In the genomic region with DNA sequence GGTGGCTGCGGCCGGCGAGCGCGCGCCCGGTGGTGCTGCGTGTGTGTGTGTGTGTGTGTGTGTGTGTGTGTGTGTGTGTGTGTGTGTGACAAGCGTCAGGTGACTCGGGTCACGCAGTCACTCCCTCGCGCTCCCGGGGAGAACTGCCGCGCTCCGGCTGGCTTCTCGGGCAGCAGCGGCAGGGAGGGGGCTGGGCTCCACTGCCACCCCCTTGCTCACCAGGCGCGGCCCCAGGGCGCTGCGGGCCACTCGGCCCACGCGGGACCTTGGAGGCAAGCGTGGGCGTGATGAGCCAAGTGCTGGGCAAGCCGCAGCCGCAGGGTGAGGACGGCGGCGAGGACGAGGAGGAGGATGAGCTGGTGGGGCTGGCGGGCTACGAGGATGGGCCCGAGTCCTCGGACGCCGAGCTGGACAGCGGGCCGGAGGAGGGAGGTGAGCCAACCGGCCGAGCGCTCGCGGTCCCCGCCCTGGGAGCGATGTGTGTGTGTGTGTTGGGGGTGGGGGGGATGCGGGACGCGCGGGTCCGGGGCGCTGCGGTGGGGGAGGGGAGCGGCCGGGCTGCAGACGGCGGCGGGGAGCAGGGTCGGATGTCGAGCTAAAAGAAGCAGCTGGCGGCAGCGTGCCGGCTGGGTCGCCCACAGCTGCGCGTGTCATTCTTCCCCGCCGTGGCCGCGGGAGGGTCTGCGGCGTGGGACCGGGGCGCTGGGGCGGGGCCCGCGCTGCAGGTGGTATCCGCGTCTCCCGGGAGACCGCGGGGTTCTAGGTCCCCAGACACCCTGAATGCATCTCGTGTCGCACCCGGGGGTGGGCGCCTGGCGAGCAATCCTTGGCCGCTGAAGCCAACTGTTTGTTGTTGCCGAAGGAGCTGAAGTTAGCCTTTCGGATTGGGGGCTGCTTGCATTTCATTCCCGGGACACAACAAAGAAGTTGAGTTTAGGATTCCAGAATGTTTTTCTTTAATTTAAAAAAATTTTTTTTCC, we compare ENCODE assay signal across 8 mouse cellular contexts. TPM values are rescaled to one million over a fixed set of nuclear protein-coding genes. Genes with fewer than 3 reads are reported as not detected.
A peak's percentile ranks its signal among the peaks of the same experiment; 100 is the strongest.
DNase-seq lines count a peak whose midpoint lies in the region; ATAC-seq and TF ChIP-seq lines count a peak whose summit lies in the region.

No protein-coding gene starts in this region.

- intact Hi-C loops in gastrocnemius, postnatal 14 days (cut with DNase I; ENCODE audit: low total_unique reads): no loop called here
- intact Hi-C loops in left cerebral cortex, postnatal 14 days (cut with DNase I): no loop called here

- peak; percentile 71 to 89 for DNase-seq in adrenal gland, adult (ENCODE audit: inconsistent age in 2 of 2, low spot score in 1 of 2)
- DNase-seq in gastrocnemius, postnatal 14 days: peak; percentile 73
- DNase-seq in left cerebral cortex, postnatal 14 days (ENCODE audit: low spot score in 2 of 2): peak; percentile 62 to 82
- DNase-seq in right cerebral cortex, postnatal 14 days: peak; percentile 70
- peak; percentile 56 for DNase-seq in yolk sac, embryonic 10.5 days (ENCODE audit: low spot score)

- peaks cover 74% of the 10 kb centered on the region for H3K27me3 ChIP-seq in megakaryocyte, embryonic 14.5 days (replicated peaks)

- TF ChIP-seq POLR2A in cortical plate, adult 2 months (IDR thresholded peaks at IDR 0.05; ENCODE audit: extremely low read depth, insufficient read depth, low read length): 0 out of 2 replicates have a peak, but pooled peaks have one; percentile 15

- peak overlapping the region; percentile 98 for H3K4me3 ChIP-seq in cortical plate, adult 2 months (ENCODE audit: insufficient read depth, low read length)
- H3K4me3 ChIP-seq in megakaryocyte, embryonic 14.5 days (replicated peaks): peak overlapping the region; percentile 95

- peaks cover 25% of the 10 kb centered on the region for H3K9me3 ChIP-seq in megakaryocyte, embryonic 14.5 days

- ATAC-seq in inflammation-experienced regulatory T-cells, adult 6 months: peak; percentile 50

- peak overlapping the region; percentile 94 for H3K27ac ChIP-seq in cortical plate, adult 2 months (ENCODE audit: insufficient read depth, low read length)

- H3K4me1 ChIP-seq in cortical plate, adult 2 months (ENCODE audit: control insufficient read depth, insufficient read depth, low read length): no peaks in the 10 kb centered on the region
- H3K4me1 ChIP-seq in megakaryocyte, embryonic 14.5 days: peaks cover 31% of the 10 kb centered on the region

- TF ChIP-seq CTCF in cortical plate, adult 2 months (IDR thresholded peaks at IDR 0.05; ENCODE audit: extremely low read depth, insufficient read depth, low read length): no peak

- no peaks in the 10 kb centered on the region for H3K36me3 ChIP-seq in megakaryocyte, embryonic 14.5 days (replicated peaks; ENCODE audit: low read length)

RNA-seq across cellular contexts. Expression of gene Rragd, which starts 0.6 kb away (rescaled TPM):
- 56.9 and 63.8 TPM in 2 replicates for polyA plus RNA-seq in cortical plate, adult 2 months (2012; rRNA removed)
- total RNA-seq in gastrocnemius, postnatal 14 days (2021): 10 to 100 TPM; 84.1 to 84.5 TPM
- 1 to 10 TPM in 2 of 3 experiments, under 1 TPM in 1; 0.62 to 5.4 (median 4.2) TPM for polyA plus RNA-seq in inflammation-experienced regulatory T-cells, adult 6 months (2017; shearing (Covaris generic))
- 10 to 100 TPM; 65.9 to 78.5 TPM for total RNA-seq in left cerebral cortex, postnatal 14 days (2021)
- polyA plus RNA-seq in megakaryocyte, embryonic 14.5 days (2012; ENCODE audit: insufficient read depth, low replicate concordance): 0.37 TPM in 1 of 2 replicates, not detected in the other

RNA-seq across cellular contexts. Expression of gene Ankrd6, which starts 32.8 kb away (rescaled TPM):
- 11.1 and 12.2 TPM in 2 replicates for polyA plus RNA-seq in cortical plate, adult 2 months (2012; rRNA removed)
- 1 to 10 TPM; 2.3 TPM for total RNA-seq in gastrocnemius, postnatal 14 days (2021)
- polyA plus RNA-seq in inflammation-experienced regulatory T-cells, adult 6 months (2017; shearing (Covaris generic)): 1 to 10 TPM; 1.2 to 2.9 (median 2.7) TPM
- 10 to 100 TPM; 36.1 to 38.9 TPM for total RNA-seq in left cerebral cortex, postnatal 14 days (2021)
- polyA plus RNA-seq in megakaryocyte, embryonic 14.5 days (2012; ENCODE audit: insufficient read depth, low replicate concordance): not detected in 2 replicates

RNA-seq across cellular contexts. Expression of gene Ube2j1, which starts 47.8 kb away (rescaled TPM):
- polyA plus RNA-seq in cortical plate, adult 2 months (2012; rRNA removed): 55.5 and 58.2 TPM in 2 replicates
- total RNA-seq in gastrocnemius, postnatal 14 days (2021): 10 to 100 TPM; 51.1 to 56.2 TPM
- polyA plus RNA-seq in inflammation-experienced regulatory T-cells, adult 6 months (2017; shearing (Covaris generic)): 10 to 100 TPM; 33.3 to 58.4 (median 41.7) TPM
- total RNA-seq in left cerebral cortex, postnatal 14 days (2021): 100 to 1,000 TPM; 109 to 118 TPM
- 27.5 and 35.5 TPM in 2 replicates for polyA plus RNA-seq in megakaryocyte, embryonic 14.5 days (2012; ENCODE audit: insufficient read depth, low replicate concordance)

Comparison
In these comparisons a context has a peak if more than half of its experiments do, and no peak if none do; other contexts are left out.
1. Peak in every context shown above with its lines: DNase-seq, ATAC-seq, H3K4me3 ChIP-seq and H3K27ac ChIP-seq.